Mouse (Mus musculus) ES-E14 (cell line): ENCODE data around the gene Slc22a20.

Experiments
- CHD2 ChIP-seq: IDR thresholded peaks from 2 replicates; pipeline ENCODE4 v1.6.1; 2014; ENCODE audit warnings: mild to moderate bottlenecking, low read depth, low read length, inconsistent platforms
- HCFC1 ChIP-seq: IDR thresholded peaks from 2 replicates; pipeline ENCODE4 v1.6.1; 2012; ENCODE audit warnings: low read length, inconsistent platforms, borderline replicate concordance; ENCODE audit not compliant: insufficient read depth
- MAFK ChIP-seq: IDR thresholded peaks from 2 replicates; pipeline ENCODE4 v1.6.1; 2014; ENCODE audit warnings: mild to moderate bottlenecking, low read depth, low read length, inconsistent platforms; ENCODE audit not compliant: insufficient read depth
- ZC3H11A ChIP-seq: IDR thresholded peaks from 2 replicates; pipeline ENCODE4 v1.6.1; 2012; ENCODE audit warnings: low read depth, mild to moderate bottlenecking, inconsistent platforms, low read length, borderline replicate concordance

DNA sequence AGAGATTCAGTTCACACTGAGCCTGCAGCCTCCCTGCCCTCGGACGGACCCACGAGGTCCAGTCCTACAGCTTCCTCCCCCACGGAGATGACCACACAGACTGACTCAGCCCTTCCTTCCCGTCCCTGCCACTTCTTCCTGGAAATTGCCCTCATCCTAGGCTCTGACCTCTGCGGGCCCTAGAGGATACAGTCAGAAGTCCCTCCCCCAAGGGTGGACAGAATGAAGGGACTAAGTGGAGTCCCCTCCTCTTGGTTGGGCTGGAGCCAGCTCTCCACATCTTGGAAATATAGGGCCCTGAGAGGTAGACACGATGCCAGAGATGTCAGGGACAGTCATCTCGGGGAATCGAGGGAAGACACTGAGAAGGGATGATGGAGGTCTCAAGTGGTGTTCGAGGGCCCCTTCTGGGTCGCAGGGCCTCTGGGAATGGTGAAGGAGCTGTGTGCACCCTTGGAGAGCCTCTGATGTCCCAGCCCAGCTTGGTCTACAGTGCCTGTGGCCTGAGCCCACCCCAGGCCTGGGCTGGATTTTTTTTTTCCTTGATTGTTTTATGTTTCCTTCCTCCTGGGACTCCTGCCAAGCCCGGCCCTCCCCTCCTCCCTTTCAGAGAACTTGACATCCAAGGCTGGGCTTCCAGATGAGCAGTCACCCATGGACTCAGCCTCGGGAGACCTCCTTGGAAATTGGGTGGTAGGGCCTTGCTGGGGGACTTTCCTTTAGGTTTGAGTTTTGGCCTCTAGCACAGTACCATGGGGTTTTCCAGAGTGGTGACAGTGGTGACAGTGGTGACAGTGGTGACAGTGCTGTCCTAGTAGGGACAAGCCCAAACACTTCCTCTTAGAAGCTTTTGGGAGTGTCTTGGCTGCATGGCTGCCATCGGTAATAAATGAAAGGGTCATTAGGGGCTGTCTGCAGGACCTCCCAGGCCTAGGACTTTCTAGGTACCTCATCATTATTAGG, 56.0 kb downstream of the Slc22a20 start:
- TF ChIP-seq ZC3H11A (no peak), MAFK (no peak), HCFC1 (no peak), CHD2 (no peak)
